Mouse (Mus musculus): ENCODE measurements at regions not wholly inside any gene's neighbourhood (a gene's known extent, or its start where the extent isn't known, plus 50 kb on each side); places are given as distances from the start of the nearest gene placed in this dataset.

- no peak overlapping the region for H3K27ac ChIP-seq
- no peak for DNase-seq (ENCODE audit: low spot score)
- no peaks in the 10 kb centered on the region for H3K9me3 ChIP-seq (ENCODE audit: control insufficient read depth, low read length)
- H3K9ac ChIP-seq: no peak overlapping the region
- no peak overlapping the region for H3K4me2 ChIP-seq (replicated peaks)
- H3K36me3 ChIP-seq (replicated peaks; ENCODE audit: control insufficient read depth, insufficient read depth): no peaks in the 10 kb centered on the region
- H3K27me3 ChIP-seq (ENCODE audit: control insufficient read depth, insufficient read depth, low read length): no peaks in the 10 kb centered on the region
- no peak for ATAC-seq (ENCODE audit: low FRiP score)
- WGBS: 46% methylated on average over 5 of the region's 5 CpGs
- 0 out of 2 replicates have a peak, but pooled peaks cover 4% of the 10 kb centered on the region for H3K4me1 ChIP-seq (replicated peaks; ENCODE audit: control insufficient read depth, insufficient read depth, low read length)
- no peak overlapping the region for H3K4me3 ChIP-seq (replicated peaks; ENCODE audit: low read length)
Observed at GRCm38 (mm10) chr8:31314692-31315358, 2113.7 kb upstream of the 5930422O12Rik start.

- ATAC-seq (ENCODE audit: low FRiP score): peak; percentile 68; the same call in 1 of the 2 replicates
- no peak overlapping the region for H3K4me2 ChIP-seq (replicated peaks)
- WGBS: 41% methylated on average over 8 of the region's 8 CpGs
Observed at GRCm38 (mm10) chr8:31315359-31315705, 2113.2 kb upstream of the 5930422O12Rik start.

GRCm38 (mm10) chr8:31333545-31334297, 2094.8 kb upstream of the 5930422O12Rik start:
- ATAC-seq (ENCODE audit: low FRiP score) (no peak), DNase-seq (ENCODE audit: low spot score) (no peak)
- H3K4me2 ChIP-seq (replicated peaks): no peak overlapping the region
- H3K36me3 ChIP-seq (replicated peaks; ENCODE audit: control insufficient read depth, insufficient read depth): no peaks in the 10 kb centered on the region
- no peak overlapping the region for H3K4me3 ChIP-seq (replicated peaks; ENCODE audit: low read length)
- H3K9ac ChIP-seq: no peak overlapping the region
- H3K27ac ChIP-seq: no peak overlapping the region
- H3K4me1 ChIP-seq (replicated peaks; ENCODE audit: control insufficient read depth, insufficient read depth, low read length): no peaks in the 10 kb centered on the region
- no peaks in the 10 kb centered on the region for H3K9me3 ChIP-seq (ENCODE audit: control insufficient read depth, low read length)
- no peaks in the 10 kb centered on the region for H3K27me3 ChIP-seq (ENCODE audit: control insufficient read depth, insufficient read depth, low read length)
- 92% methylated on average over 7 of the region's 7 CpGs for WGBS

More at GRCm38 (mm10) chr8:31315359-31315705, 2113.2 kb upstream of the 5930422O12Rik start:
- Histone ChIP-seq H3K4me1 (replicated peaks; ENCODE audit: control insufficient read depth, insufficient read depth, low read length) (0 out of 2 replicates have a peak, but pooled peaks cover 4% of the 10 kb centered on the region), H3K9ac (no peak overlapping the region), H3K4me3 (replicated peaks; ENCODE audit: low read length) (no peak overlapping the region), H3K9me3 (ENCODE audit: control insufficient read depth, low read length) (no peaks in the 10 kb centered on the region), H3K27ac (no peak overlapping the region), H3K27me3 (ENCODE audit: control insufficient read depth, insufficient read depth, low read length) (no peaks in the 10 kb centered on the region), H3K36me3 (replicated peaks; ENCODE audit: control insufficient read depth, insufficient read depth) (no peaks in the 10 kb centered on the region)
- no peak for DNase-seq (ENCODE audit: low spot score)

GRCm38 (mm10) chr8:31348504-31348903, 2080.0 kb upstream of the 5930422O12Rik start:
- ATAC-seq (ENCODE audit: low FRiP score): no peak
- 83% methylated on average over 4 of the region's 4 CpGs for WGBS
- Histone ChIP-seq H3K4me2 (replicated peaks) (no peak overlapping the region), H3K9me3 (ENCODE audit: control insufficient read depth, low read length) (no peaks in the 10 kb centered on the region), H3K4me3 (replicated peaks; ENCODE audit: low read length) (no peak overlapping the region), H3K27ac (no peak overlapping the region), H3K9ac (no peak overlapping the region), H3K4me1 (replicated peaks; ENCODE audit: control insufficient read depth, insufficient read depth, low read length) (no peaks in the 10 kb centered on the region), H3K36me3 (replicated peaks; ENCODE audit: control insufficient read depth, insufficient read depth) (no peaks in the 10 kb centered on the region), H3K27me3 (ENCODE audit: control insufficient read depth, insufficient read depth, low read length) (no peaks in the 10 kb centered on the region)
- DNase-seq (ENCODE audit: low spot score): no peak

GRCm38 (mm10) chr8:31369636-31370035, 2058.9 kb upstream of the 5930422O12Rik start:
- DNase-seq (ENCODE audit: low spot score) (no peak), ATAC-seq (ENCODE audit: low FRiP score) (no peak)
- Histone ChIP-seq H3K27ac (no peak overlapping the region), H3K9ac (no peak overlapping the region), H3K4me1 (replicated peaks; ENCODE audit: control insufficient read depth, insufficient read depth, low read length) (0 out of 2 replicates have a peak, but pooled peaks cover 4% of the 10 kb centered on the region), H3K36me3 (replicated peaks; ENCODE audit: control insufficient read depth, insufficient read depth) (no peaks in the 10 kb centered on the region), H3K4me2 (replicated peaks) (no peak overlapping the region), H3K4me3 (replicated peaks; ENCODE audit: low read length) (no peak overlapping the region), H3K9me3 (ENCODE audit: control insufficient read depth, low read length) (no peaks in the 10 kb centered on the region), H3K27me3 (ENCODE audit: control insufficient read depth, insufficient read depth, low read length) (no peaks in the 10 kb centered on the region)
- WGBS: 23% methylated on average over 5 of the region's 5 CpGs

- no peak for DNase-seq (ENCODE audit: low spot score)
- no peaks in the 10 kb centered on the region for H3K27me3 ChIP-seq (ENCODE audit: control insufficient read depth, insufficient read depth, low read length)
Observed at GRCm38 (mm10) chr8:31370137-31371010, 2058.1 kb upstream of the 5930422O12Rik start.

GRCm38 (mm10) chr8:31371656-31372055, 2056.9 kb upstream of the 5930422O12Rik start:
- H3K9ac ChIP-seq: no peak overlapping the region
- H3K4me3 ChIP-seq (replicated peaks; ENCODE audit: low read length): no peak overlapping the region
- ATAC-seq (ENCODE audit: low FRiP score) (no peak), DNase-seq (ENCODE audit: low spot score) (no peak)
- no peaks in the 10 kb centered on the region for H3K9me3 ChIP-seq (ENCODE audit: control insufficient read depth, low read length)
- 0 out of 2 replicates have a peak, but pooled peaks cover 4% of the 10 kb centered on the region for H3K4me1 ChIP-seq (replicated peaks; ENCODE audit: control insufficient read depth, insufficient read depth, low read length)
- WGBS: 51% methylated on average over 5 of the region's 5 CpGs
- no peak overlapping the region for H3K27ac ChIP-seq
- no peaks in the 10 kb centered on the region for H3K36me3 ChIP-seq (replicated peaks; ENCODE audit: control insufficient read depth, insufficient read depth)
- no peaks in the 10 kb centered on the region for H3K27me3 ChIP-seq (ENCODE audit: control insufficient read depth, insufficient read depth, low read length)
- no peak overlapping the region for H3K4me2 ChIP-seq (replicated peaks)

More at GRCm38 (mm10) chr8:31370137-31371010, 2058.1 kb upstream of the 5930422O12Rik start:
- Histone ChIP-seq H3K4me3 (replicated peaks; ENCODE audit: low read length) (no peak overlapping the region), H3K27ac (no peak overlapping the region), H3K36me3 (replicated peaks; ENCODE audit: control insufficient read depth, insufficient read depth) (no peaks in the 10 kb centered on the region), H3K4me2 (replicated peaks) (no peak overlapping the region), H3K9me3 (ENCODE audit: control insufficient read depth, low read length) (no peaks in the 10 kb centered on the region), H3K9ac (no peak overlapping the region), H3K4me1 (replicated peaks; ENCODE audit: control insufficient read depth, insufficient read depth, low read length) (0 out of 2 replicates have a peak, but pooled peaks cover 4% of the 10 kb centered on the region)
- ATAC-seq (ENCODE audit: low FRiP score): peak; percentile 79; the same call in 1 of the 2 replicates
- 44% methylated on average over 3 of the region's 3 CpGs for WGBS

- DNase-seq (ENCODE audit: low spot score): peak; percentile 62
Observed at GRCm38 (mm10) chr8:31372397-31372796, 2056.1 kb upstream of the 5930422O12Rik start.

More at GRCm38 (mm10) chr8:31372397-31372796, 2056.1 kb upstream of the 5930422O12Rik start:
- Histone ChIP-seq H3K4me1 (replicated peaks; ENCODE audit: control insufficient read depth, insufficient read depth, low read length) (0 out of 2 replicates have a peak, but pooled peaks cover 4% of the 10 kb centered on the region), H3K9ac (no peak overlapping the region), H3K4me3 (replicated peaks; ENCODE audit: low read length) (no peak overlapping the region), H3K4me2 (replicated peaks) (no peak overlapping the region), H3K36me3 (replicated peaks; ENCODE audit: control insufficient read depth, insufficient read depth) (no peaks in the 10 kb centered on the region), H3K27ac (no peak overlapping the region), H3K27me3 (ENCODE audit: control insufficient read depth, insufficient read depth, low read length) (no peaks in the 10 kb centered on the region), H3K9me3 (ENCODE audit: control insufficient read depth, low read length) (no peaks in the 10 kb centered on the region)
- no peak for ATAC-seq (ENCODE audit: low FRiP score)
- WGBS: 77% methylated on average over 2 of the region's 2 CpGs
